In genomic region chr3:127745504-127745903, GRCm38 (mm10) we compare ENCODE assay signal across 20 mouse cellular contexts. TPM values are rescaled to one million over a fixed set of nuclear protein-coding genes. Genes with fewer than 3 reads are reported as not detected.
DNase-seq lines count a peak whose midpoint lies in the region; ATAC-seq and TF ChIP-seq lines count a peak whose summit lies in the region.
"Had no signal": no experiment of that assay in that cellular context is flagged by ENCODE, and none has a peak within 500 bp of the region (broad histone marks: within the 10 kb centered on the region; RNA-seq: fewer than 3 reads in every experiment).

No protein-coding gene starts in this region.

- H3K9me3 ChIP-seq in midbrain, embryonic 12.5 days = no peaks in the 10 kb centered on the region
- no peaks in the 10 kb centered on the region for H3K9me3 ChIP-seq in midbrain, postnatal 0 days (ENCODE audit: low read length)
- H3K9me3 ChIP-seq in forebrain, embryonic 11.5 days (ENCODE audit: control insufficient read depth, low read length) = peaks cover 3% of the 10 kb centered on the region; the same call in 1 of the 2 replicates
- H3K9me3 ChIP-seq in hindbrain, embryonic 12.5 days (replicated peaks) = no peaks in the 10 kb centered on the region
- H3K9me3 ChIP-seq: liver, embryonic 12.5 days; lung, embryonic 15.5 days; neural tube, embryonic 13.5 days had no signal

- TF ChIP-seq CTCF in midbrain, postnatal 0 days (IDR thresholded peaks at IDR 0.05) = no peak

- H3K4me1 ChIP-seq in midbrain, embryonic 12.5 days = peaks cover 52% of the 10 kb centered on the region
- peaks cover 8% of the 10 kb centered on the region; the same call in 1 of the 2 replicates for H3K4me1 ChIP-seq in midbrain, postnatal 0 days (ENCODE audit: insufficient read depth, low read length)
- peaks cover 21% of the 10 kb centered on the region; the same call in 1 of the 2 replicates for H3K4me1 ChIP-seq in forebrain, embryonic 11.5 days (replicated peaks; ENCODE audit: control insufficient read depth, insufficient read depth, low read length)
- peaks cover 38% of the 10 kb centered on the region for H3K4me1 ChIP-seq in hindbrain, embryonic 12.5 days
- H3K4me1 ChIP-seq: liver, embryonic 12.5 days had no signal

- no peaks in the 10 kb centered on the region for H3K36me3 ChIP-seq in midbrain, embryonic 12.5 days
- no peaks in the 10 kb centered on the region for H3K36me3 ChIP-seq in midbrain, postnatal 0 days (ENCODE audit: insufficient read depth, low read length)
- H3K36me3 ChIP-seq in forebrain, embryonic 11.5 days (ENCODE audit: control insufficient read depth, insufficient read depth, low read length) = no peaks in the 10 kb centered on the region
- no peaks in the 10 kb centered on the region for H3K36me3 ChIP-seq in hindbrain, embryonic 12.5 days
- H3K36me3 ChIP-seq: heart, embryonic 12.5 days; liver, embryonic 12.5 days; lung, embryonic 15.5 days; neural tube, embryonic 13.5 days had no signal

- peaks cover 64% of the 10 kb centered on the region for H3K27me3 ChIP-seq in midbrain, embryonic 12.5 days
- peaks cover 5% of the 10 kb centered on the region; the same call in 1 of the 2 replicates for H3K27me3 ChIP-seq in midbrain, postnatal 0 days (ENCODE audit: insufficient read depth, low read length)
- H3K27me3 ChIP-seq in forebrain, embryonic 11.5 days (ENCODE audit: control insufficient read depth, insufficient read depth, low read length) = peaks cover 9% of the 10 kb centered on the region; the same call in 1 of the 2 replicates
- H3K27me3 ChIP-seq in hindbrain, embryonic 12.5 days = peaks cover 12% of the 10 kb centered on the region

- peak overlapping the region; percentile 68 for H3K27ac ChIP-seq in midbrain, embryonic 12.5 days (replicated peaks)
- H3K27ac ChIP-seq in midbrain, postnatal 0 days (ENCODE audit: low read depth, low read length) = no peak overlapping the region
- H3K27ac ChIP-seq in forebrain, embryonic 11.5 days (ENCODE audit: low read depth, low read length) = peak overlapping the region; percentile 79
- H3K27ac ChIP-seq in hindbrain, embryonic 12.5 days = 0 out of 2 replicates have a peak overlapping the region, but pooled peaks have one; percentile 57
- H3K27ac ChIP-seq: liver, embryonic 12.5 days; lung, embryonic 15.5 days; neural tube, embryonic 13.5 days had no signal

- WGBS in midbrain, embryonic 12.5 days = 23% methylated on average over 6 of the region's 6 CpGs
- WGBS in midbrain, postnatal 0 days = 37% methylated on average over 6 of the region's 6 CpGs
- 23% methylated on average over 6 of the region's 6 CpGs for WGBS in forebrain, embryonic 11.5 days
- WGBS in hindbrain, embryonic 12.5 days = 27% methylated on average over 6 of the region's 6 CpGs

- H3K9ac ChIP-seq in midbrain, embryonic 12.5 days (replicated peaks) = no peak overlapping the region
- H3K9ac ChIP-seq in midbrain, postnatal 0 days (replicated peaks; ENCODE audit: low read length, poor library complexity, severe bottlenecking) = no peak overlapping the region
- H3K9ac ChIP-seq in forebrain, embryonic 11.5 days (ENCODE audit: low read length) = no peak overlapping the region
- no peak overlapping the region for H3K9ac ChIP-seq in hindbrain, embryonic 12.5 days
- H3K9ac ChIP-seq: heart, embryonic 12.5 days; liver, embryonic 12.5 days; lung, embryonic 15.5 days; neural tube, embryonic 13.5 days had no signal

- DNase-seq in midbrain, postnatal 0 days (ENCODE audit: low spot score) = no peak
- DNase-seq in forebrain, embryonic 11.5 days (ENCODE audit: low spot score) = no peak
- DNase-seq in cerebellum, postnatal 14 days = no peak
- DNase-seq in layer of hippocampus, postnatal 36 days = no peak
- DNase-seq in right cerebral cortex, postnatal 36 days (ENCODE audit: low spot score in 2 of 2) = no peak
- DNase-seq: adrenal gland, postnatal 36 days; cerebellum, adult 9-11 months; gastrocnemius, postnatal 36 days; heart, postnatal 4 days; kidney, postnatal 25 days; layer of hippocampus, adult 9-11 months; thymus, adult 2 months had no signal

- H3K4me3 ChIP-seq in midbrain, embryonic 12.5 days = no peak overlapping the region
- no peak overlapping the region for H3K4me3 ChIP-seq in midbrain, postnatal 0 days (ENCODE audit: low read depth, low read length)
- no peak overlapping the region for H3K4me3 ChIP-seq in forebrain, embryonic 11.5 days (ENCODE audit: low read depth, low read length)
- no peak overlapping the region for H3K4me3 ChIP-seq in hindbrain, embryonic 12.5 days
- H3K4me3 ChIP-seq: heart, embryonic 12.5 days; liver, embryonic 12.5 days; lung, embryonic 15.5 days; megakaryocyte, embryonic 14.5 days; neural tube, embryonic 13.5 days had no signal

- ATAC-seq in midbrain, embryonic 12.5 days (ENCODE audit: low FRiP score, low read depth) = no peak
- ATAC-seq in midbrain, postnatal 0 days (ENCODE audit: low FRiP score) = no peak
- ATAC-seq in forebrain, embryonic 11.5 days (replicated peaks; ENCODE audit: low FRiP score) = no peak
- no peak for ATAC-seq in hindbrain, embryonic 12.5 days (ENCODE audit: low FRiP score)
- ATAC-seq: intestine, postnatal 0 days; liver, embryonic 12.5 days had no signal

- no peak overlapping the region; the same call in 1 of the 2 replicates for H3K4me2 ChIP-seq in midbrain, embryonic 12.5 days (replicated peaks)
- H3K4me2 ChIP-seq in midbrain, postnatal 0 days (ENCODE audit: low read depth, low read length, poor library complexity, severe bottlenecking) = no peak overlapping the region
- H3K4me2 ChIP-seq in forebrain, embryonic 11.5 days (ENCODE audit: low read depth, low read length, severe bottlenecking) = no peak overlapping the region; the same call in 1 of the 2 replicates
- H3K4me2 ChIP-seq in hindbrain, embryonic 12.5 days (replicated peaks) = no peak overlapping the region; the same call in 1 of the 2 replicates
- H3K4me2 ChIP-seq: heart, embryonic 12.5 days; liver, embryonic 12.5 days; lung, embryonic 15.5 days had no signal

RNA-seq across cellular contexts. Expression of gene Alpk1, which starts 34.8 kb away (rescaled TPM):
- 1.0 and 1.4 TPM in 2 replicates for polyA plus RNA-seq in midbrain, embryonic 12.5 days (2016; fragmentation: Nextera tagmentation; extraction: Ambion mirVana)
- total RNA-seq in midbrain, postnatal 0 days (2014; rRNA removed) = 0.60 and 0.99 TPM in 2 replicates
- 0.20 and 0.25 TPM in 2 replicates for polyA plus RNA-seq in midbrain, postnatal 0 days (2015; fragmentation: Nextera tagmentation; extraction: Ambion mirVana)
- polyA plus RNA-seq in forebrain, embryonic 11.5 days (2014; fragmentation: Nextera tagmentation; extraction: Ambion mirVana) = 0.80 and 1.3 TPM in 2 replicates
- polyA plus RNA-seq in hindbrain, embryonic 12.5 days (2016; fragmentation: Nextera tagmentation; extraction: Ambion mirVana) = 1.5 and 1.6 TPM in 2 replicates
- total RNA-seq in layer of hippocampus, postnatal 36 days (2021) = 1 to 10 TPM; 7.8 to 7.9 TPM

RNA-seq across cellular contexts. Expression of gene Tifa, which starts 44.1 kb away (rescaled TPM):
- 3.4 and 5.5 TPM in 2 replicates for polyA plus RNA-seq in midbrain, embryonic 12.5 days (2016; fragmentation: Nextera tagmentation; extraction: Ambion mirVana)
- 1.4 and 2.6 TPM in 2 replicates for total RNA-seq in midbrain, postnatal 0 days (2014; rRNA removed)
- 2.6 and 2.9 TPM in 2 replicates for polyA plus RNA-seq in midbrain, postnatal 0 days (2015; fragmentation: Nextera tagmentation; extraction: Ambion mirVana)
- 2.9 and 3.2 TPM in 2 replicates for polyA plus RNA-seq in forebrain, embryonic 11.5 days (2014; fragmentation: Nextera tagmentation; extraction: Ambion mirVana)
- 3.4 and 3.7 TPM in 2 replicates for polyA plus RNA-seq in hindbrain, embryonic 12.5 days (2016; fragmentation: Nextera tagmentation; extraction: Ambion mirVana)
- total RNA-seq in layer of hippocampus, postnatal 36 days (2021) = 1 to 10 TPM; 6.6 to 7.7 TPM
